Mouse (Mus musculus) heart, embryonic 14.5 days (tissue): ENCODE results near the gene Ctnna3. TPM values are rescaled to one million over a fixed set of nuclear protein-coding genes. Genes with fewer than 3 reads are reported as not detected.
A peak's percentile ranks its signal among the peaks of the same experiment; 100 is the strongest.
"Not testable (repeated sequence)": the region's sequence is repeated elsewhere in the genome, so short reads cannot be mapped to it uniquely, and the experiment has no call there.

Experiments used
- ATAC-seq: fragments of 200-750 bp; cut with Nextera tagmentation; 2 replicates; pipeline ENCODE4 v1.8.0; 2017; ENCODE audit warnings: low read depth, moderate TSS enrichment; ENCODE audit not compliant: insufficient number of reproducible peaks, insufficient read depth, low FRiP score
- H3K27ac ChIP-seq, 2 experiments: fragments of 200-500 bp in 1 of 2; fragments of 300-500 bp in 1 of 2; sonication (generic) in 1 of 2; replicated peaks in 1 of 2; 2 replicates each; pipeline ENCODE4 v1.5.1; 2012 to 2014; ENCODE audit warnings: low read depth in 2 of 2, low read length in 2 of 2, control low read depth in 1 of 2, mild to moderate bottlenecking in 1 of 2, mixed read lengths in 1 of 2; ENCODE audit not compliant: control insufficient read depth in 1 of 2, insufficient read depth in 1 of 2
- H3K27me3 ChIP-seq: fragments of 300-500 bp; sonication (generic); 2 replicates; pipeline ENCODE4 v1.6.1; 2014; ENCODE audit warnings: mild to moderate bottlenecking, low read length, control low read depth; ENCODE audit not compliant: control insufficient read depth, insufficient read depth
- H3K36me3 ChIP-seq: fragments of 300-500 bp; sonication (generic); 2 replicates; pipeline ENCODE4 v1.6.1; 2014; ENCODE audit warnings: mild to moderate bottlenecking, control low read depth, low read length, mixed read lengths; ENCODE audit not compliant: control insufficient read depth, insufficient read depth
- H3K4me1 ChIP-seq, 2 experiments: fragments of 200-500 bp in 1 of 2; fragments of 300-500 bp in 1 of 2; sonication (generic) in 1 of 2; 2 replicates each; pipeline ENCODE4 v1.6.1; 2012 to 2014; ENCODE audit warnings: low read length in 2 of 2, control low read depth in 1 of 2, mixed read lengths in 1 of 2; ENCODE audit not compliant: control insufficient read depth in 2 of 2, insufficient read depth in 2 of 2
- H3K4me2 ChIP-seq: fragments of 300-500 bp; sonication (generic); 2 replicates; pipeline ENCODE4 v1.6.1; 2014; ENCODE audit warnings: mild to moderate bottlenecking, low read length
- H3K4me3 ChIP-seq, 2 experiments: fragments of 200-500 bp in 1 of 2; fragments of 300-500 bp in 1 of 2; sonication (generic) in 1 of 2; 2 replicates each; pipeline ENCODE4 v1.5.1; 2012 to 2014; ENCODE audit warnings: low read length in 2 of 2, mild to moderate bottlenecking in 2 of 2, control low read depth in 1 of 2, low read depth in 1 of 2, moderate library complexity in 1 of 2; ENCODE audit not compliant: control insufficient read depth in 1 of 2, insufficient read depth in 1 of 2
- H3K9ac ChIP-seq: fragments of 300-500 bp; sonication (generic); 2 replicates; pipeline ENCODE4 v1.6.1; 2014; ENCODE audit warnings: mild to moderate bottlenecking, low read length
- H3K9me3 ChIP-seq: fragments of 300-500 bp; sonication (generic); 2 replicates; pipeline ENCODE4 v1.6.1; 2016; ENCODE audit warnings: low read length, control low read depth; ENCODE audit not compliant: control insufficient read depth
- WGBS: fragments of 180-500 bp; shearing (Covaris S2); extraction: QIAGEN DNeasy Blood & Tissue Kit; methylation state at CpG from one replicate; pipeline ENCODE4 v1.1.7; 2014; 5-methylcytosine and 5-hydroxymethylcytosine counted together
- polyA plus RNA-seq: library from polyadenylated mRNA; unstranded; fragments of >200 nt; fragmentation: Nextera tagmentation; extraction: Ambion mirVana; gene quantifications from 2 replicates; pipeline ENCODE4 v1.2.1, GENCODE M21; 2014

Gene Ctnna3
- polyA plus RNA-seq, 1 experiment from 2014 or later: 29.4 TPM

GRCm38 (mm10) chr10:64223023-64223422, 793.1 kb downstream of the Ctnna3 start:
- ATAC-seq: no peak
- 18% methylated on average over 3 of the region's 3 CpGs for WGBS
- peak overlapping the region; percentile 12; the same call in 1 of the 2 replicates for H3K4me2 ChIP-seq

GRCm38 (mm10) chr10:64224007-64224406, 794.1 kb downstream of the Ctnna3 start:
- ATAC-seq: no peak
- Histone ChIP-seq H3K4me1 (peaks cover 6 to 13% of the 10 kb centered on the region in 2 experiments), H3K4me2 (no peak overlapping the region), H3K4me3 (no peak overlapping the region), H3K9ac (no peak overlapping the region), H3K27ac (peak overlapping the region in 1 of 2 experiments; percentile 27; a peak in 1 of 4 replicates), H3K27me3 (no peaks in the 10 kb centered on the region), H3K9me3 (no peaks in the 10 kb centered on the region), H3K36me3 (no peaks in the 10 kb centered on the region)
- WGBS: 85% methylated on average over 9 of the region's 9 CpGs

More at GRCm38 (mm10) chr10:64223023-64223422, 793.1 kb downstream of the Ctnna3 start:
- Histone ChIP-seq H3K9me3 (no peaks in the 10 kb centered on the region), H3K9ac (no peak overlapping the region), H3K27me3 (no peaks in the 10 kb centered on the region), H3K27ac (peak overlapping the region; percentile 59 to 63), H3K4me3 (no peak overlapping the region), H3K36me3 (no peaks in the 10 kb centered on the region), H3K4me1 (peaks cover 6 to 13% of the 10 kb centered on the region in 2 experiments)

- H3K27ac ChIP-seq: no peak overlapping the region
- no peaks in the 10 kb centered on the region for H3K9me3 ChIP-seq
- H3K4me2 ChIP-seq: no peak overlapping the region
- no peak for ATAC-seq
- H3K27me3 ChIP-seq: no peaks in the 10 kb centered on the region
- 92% methylated on average over 6 of the region's 6 CpGs for whole genome bisulfite sequencing
- H3K4me1 ChIP-seq: peaks cover 6 to 13% of the 10 kb centered on the region in 2 experiments
- no peak overlapping the region for H3K9ac ChIP-seq
- H3K36me3 ChIP-seq: no peaks in the 10 kb centered on the region
- H3K4me3 ChIP-seq: no peak overlapping the region
Observed at GRCm38 (mm10) chr10:64224424-64224823, 794.5 kb downstream of the Ctnna3 start.

GRCm38 (mm10) chr10:64225826-64226225, 795.9 kb downstream of the Ctnna3 start:
- not testable (repeated sequence) for H3K27ac ChIP-seq, H3K4me3 ChIP-seq, H3K9me3 ChIP-seq, H3K36me3 ChIP-seq, H3K9ac ChIP-seq, ATAC-seq, H3K27me3 ChIP-seq, H3K4me2 ChIP-seq
- peaks cover 7 to 21% of the 10 kb centered on the region in 2 experiments for H3K4me1 ChIP-seq

- no peak overlapping the region for H3K27ac ChIP-seq
- WGBS: 81% methylated on average over 4 of the region's 4 CpGs
- no peaks in the 10 kb centered on the region for H3K36me3 ChIP-seq
- H3K4me1 ChIP-seq: peaks cover 1 to 4% of the 10 kb centered on the region in 2 experiments; a peak in 1 of 4 replicates
- H3K27me3 ChIP-seq: no peaks in the 10 kb centered on the region
- no peak overlapping the region for H3K4me3 ChIP-seq
- H3K9ac ChIP-seq: no peak overlapping the region
- H3K9me3 ChIP-seq: no peaks in the 10 kb centered on the region
- no peak for ATAC-seq
- H3K4me2 ChIP-seq: no peak overlapping the region
Observed at GRCm38 (mm10) chr10:64243421-64243820, 813.5 kb downstream of the Ctnna3 start.

GRCm38 (mm10) chr10:64268156-64268555, 838.3 kb downstream of the Ctnna3 start:
- Histone ChIP-seq H3K27ac (no peak overlapping the region), H3K9me3 (no peaks in the 10 kb centered on the region), H3K4me2 (no peak overlapping the region), H3K36me3 (no peaks in the 10 kb centered on the region), H3K27me3 (no peaks in the 10 kb centered on the region), H3K9ac (no peak overlapping the region), H3K4me1 (no peaks in the 10 kb centered on the region), H3K4me3 (no peak overlapping the region)
- WGBS: 63% methylated on average over 4 of the region's 4 CpGs
- no peak for ATAC-seq

- Histone ChIP-seq H3K4me3 (no peak overlapping the region), H3K9me3 (no peaks in the 10 kb centered on the region), H3K9ac (no peak overlapping the region), H3K27me3 (no peaks in the 10 kb centered on the region), H3K4me1 (no peaks in the 10 kb centered on the region), H3K4me2 (no peak overlapping the region), H3K27ac (no peak overlapping the region), H3K36me3 (no peaks in the 10 kb centered on the region)
- 53% methylated on average over 1 of the region's 1 CpGs for WGBS
- no peak for ATAC-seq
Observed at GRCm38 (mm10) chr10:64275143-64275542, 845.2 kb downstream of the Ctnna3 start.

- no peak overlapping the region for H3K9ac ChIP-seq
- no peaks in the 10 kb centered on the region for H3K4me1 ChIP-seq
- no peak overlapping the region for H3K4me2 ChIP-seq
- no peaks in the 10 kb centered on the region for H3K36me3 ChIP-seq
- no peak for ATAC-seq
- 43% methylated on average over 2 of the region's 2 CpGs for WGBS
- no peaks in the 10 kb centered on the region for H3K27me3 ChIP-seq
- no peaks in the 10 kb centered on the region for H3K9me3 ChIP-seq
- H3K4me3 ChIP-seq: no peak overlapping the region
- H3K27ac ChIP-seq: no peak overlapping the region
Observed at GRCm38 (mm10) chr10:64278836-64279235, 848.9 kb downstream of the Ctnna3 start.
